Mouse (Mus musculus): Measurements from ENCODE around the gene Zfp715. TPM values are rescaled to one million over a fixed set of nuclear protein-coding genes. Genes with fewer than 3 reads are reported as not detected.

Gene Zfp715
- polyA plus RNA-seq, 1 experiment from 2014 or later: 22.3 TPM

- Histone ChIP-seq H3K9me3 (replicated peaks; ENCODE audit: control insufficient read depth, low read length) (no peaks in the 10 kb centered on the region), H3K27ac (ENCODE audit: low read depth, low read length) (no peak overlapping the region), H3K4me1 (ENCODE audit: control insufficient read depth, insufficient read depth, low read length) (no peaks in the 10 kb centered on the region), H3K4me3 (ENCODE audit: low read depth, low read length) (no peak overlapping the region), H3K36me3 (ENCODE audit: control insufficient read depth, insufficient read depth, low read length) (no peaks in the 10 kb centered on the region), H3K4me2 (ENCODE audit: low read length) (no peak overlapping the region), H3K9ac (ENCODE audit: low read length) (no peak overlapping the region), H3K27me3 (replicated peaks; ENCODE audit: control insufficient read depth, insufficient read depth, low read length) (no peaks in the 10 kb centered on the region)
- ATAC-seq (no peak), DNase-seq (ENCODE audit: low spot score) (no peak)
- 52% methylated on average over 10 of the region's 10 CpGs for WGBS
Observed at GRCm38 (mm10) chr7:43326223-43326780, 13.2 kb upstream of the Zfp715 start.

- Histone ChIP-seq H3K4me2 (ENCODE audit: low read length) (peak overlapping the region; percentile 77), H3K4me3 (ENCODE audit: low read depth, low read length) (peak overlapping the region; percentile 74), H3K4me1 (ENCODE audit: control insufficient read depth, insufficient read depth, low read length) (peaks cover 9% of the 10 kb centered on the region; the same call in 1 of the 2 replicates), H3K36me3 (ENCODE audit: control insufficient read depth, insufficient read depth, low read length) (peaks cover 27% of the 10 kb centered on the region), H3K9me3 (replicated peaks; ENCODE audit: control insufficient read depth, low read length) (no peaks in the 10 kb centered on the region), H3K9ac (ENCODE audit: low read length) (peak overlapping the region; percentile 82), H3K27me3 (replicated peaks; ENCODE audit: control insufficient read depth, insufficient read depth, low read length) (no peaks in the 10 kb centered on the region), H3K27ac (ENCODE audit: low read depth, low read length) (peak overlapping the region; percentile 77)
- DNase-seq (ENCODE audit: low spot score) (peak; percentile 11), ATAC-seq (peak; percentile 65)
- under 1% methylated on average over 32 of the region's 32 CpGs for WGBS
Observed at GRCm38 (mm10) chr7:43312386-43313012, 595 bp downstream of the Zfp715 start.

GRCm38 (mm10) chr7:43311632-43312031 lies 1.5 kb downstream of the Zfp715 start:
- H3K27me3 ChIP-seq (replicated peaks; ENCODE audit: control insufficient read depth, insufficient read depth, low read length): no peaks in the 10 kb centered on the region
- H3K9me3 ChIP-seq (replicated peaks; ENCODE audit: control insufficient read depth, low read length): no peaks in the 10 kb centered on the region
- WGBS: 82% methylated on average over 6 of the region's 6 CpGs
- H3K4me2 ChIP-seq (ENCODE audit: low read length): no peak overlapping the region
- ATAC-seq (no peak), DNase-seq (ENCODE audit: low spot score) (no peak)
- peaks cover 9% of the 10 kb centered on the region; the same call in 1 of the 2 replicates for H3K4me1 ChIP-seq (ENCODE audit: control insufficient read depth, insufficient read depth, low read length)
- 0 out of 2 replicates have a peak overlapping the region, but pooled peaks have one; percentile 74 for H3K4me3 ChIP-seq (ENCODE audit: low read depth, low read length)
- H3K27ac ChIP-seq (ENCODE audit: low read depth, low read length): no peak overlapping the region
- 0 out of 2 replicates have a peak overlapping the region, but pooled peaks have one; percentile 82 for H3K9ac ChIP-seq (ENCODE audit: low read length)
- peaks cover 27% of the 10 kb centered on the region for H3K36me3 ChIP-seq (ENCODE audit: control insufficient read depth, insufficient read depth, low read length)

GRCm38 (mm10) chr7:43309069-43309468 lies 4.0 kb downstream of the Zfp715 start:
- 90% methylated on average over 2 of the region's 2 CpGs for WGBS
- Histone ChIP-seq H3K4me3 (ENCODE audit: low read depth, low read length) (no peak overlapping the region), H3K4me2 (ENCODE audit: low read length) (no peak overlapping the region), H3K27me3 (replicated peaks; ENCODE audit: control insufficient read depth, insufficient read depth, low read length) (no peaks in the 10 kb centered on the region), H3K4me1 (ENCODE audit: control insufficient read depth, insufficient read depth, low read length) (peaks cover 9% of the 10 kb centered on the region; the same call in 1 of the 2 replicates), H3K36me3 (ENCODE audit: control insufficient read depth, insufficient read depth, low read length) (peaks cover 40% of the 10 kb centered on the region), H3K27ac (ENCODE audit: low read depth, low read length) (no peak overlapping the region), H3K9me3 (replicated peaks; ENCODE audit: control insufficient read depth, low read length) (no peaks in the 10 kb centered on the region), H3K9ac (ENCODE audit: low read length) (no peak overlapping the region)
- ATAC-seq (no peak), DNase-seq (ENCODE audit: low spot score) (no peak)

GRCm38 (mm10) chr7:43305235-43305634 lies 7.9 kb downstream of the Zfp715 start:
- Histone ChIP-seq H3K27me3 (replicated peaks; ENCODE audit: control insufficient read depth, insufficient read depth, low read length) (no peaks in the 10 kb centered on the region), H3K4me2 (ENCODE audit: low read length) (no peak overlapping the region), H3K4me1 (ENCODE audit: control insufficient read depth, insufficient read depth, low read length) (no peaks in the 10 kb centered on the region), H3K9me3 (replicated peaks; ENCODE audit: control insufficient read depth, low read length) (no peaks in the 10 kb centered on the region), H3K36me3 (ENCODE audit: control insufficient read depth, insufficient read depth, low read length) (peaks cover 53% of the 10 kb centered on the region), H3K4me3 (ENCODE audit: low read depth, low read length) (no peak overlapping the region), H3K27ac (ENCODE audit: low read depth, low read length) (no peak overlapping the region), H3K9ac (ENCODE audit: low read length) (no peak overlapping the region)
- ATAC-seq (no peak), DNase-seq (ENCODE audit: low spot score) (no peak)
- WGBS: 96% methylated on average over 3 of the region's 3 CpGs

GRCm38 (mm10) chr7:43291524-43291923 lies 21.6 kb downstream of the Zfp715 start:
- Histone ChIP-seq H3K36me3 (ENCODE audit: control insufficient read depth, insufficient read depth, low read length) (no peaks in the 10 kb centered on the region), H3K4me1 (ENCODE audit: control insufficient read depth, insufficient read depth, low read length) (no peaks in the 10 kb centered on the region), H3K27ac (ENCODE audit: low read depth, low read length) (no peak overlapping the region), H3K9ac (ENCODE audit: low read length) (no peak overlapping the region), H3K4me3 (ENCODE audit: low read depth, low read length) (no peak overlapping the region), H3K27me3 (replicated peaks; ENCODE audit: control insufficient read depth, insufficient read depth, low read length) (no peaks in the 10 kb centered on the region), H3K4me2 (ENCODE audit: low read length) (no peak overlapping the region), H3K9me3 (replicated peaks; ENCODE audit: control insufficient read depth, low read length) (no peaks in the 10 kb centered on the region)
- DNase-seq (ENCODE audit: low spot score): no peak
- no peak for ATAC-seq
- WGBS: 86% methylated on average over 3 of the region's 3 CpGs

- Histone ChIP-seq H3K9ac (ENCODE audit: low read length) (peak overlapping the region; percentile 45; the same call in 1 of the 2 replicates), H3K27ac (ENCODE audit: low read depth, low read length) (no peak overlapping the region), H3K27me3 (replicated peaks; ENCODE audit: control insufficient read depth, insufficient read depth, low read length) (no peaks in the 10 kb centered on the region), H3K4me1 (ENCODE audit: control insufficient read depth, insufficient read depth, low read length) (no peaks in the 10 kb centered on the region), H3K4me3 (ENCODE audit: low read depth, low read length) (peak overlapping the region; percentile 25), H3K4me2 (ENCODE audit: low read length) (peak overlapping the region; percentile 37), H3K9me3 (replicated peaks; ENCODE audit: control insufficient read depth, low read length) (no peaks in the 10 kb centered on the region), H3K36me3 (ENCODE audit: control insufficient read depth, insufficient read depth, low read length) (no peaks in the 10 kb centered on the region)
- DNase-seq (ENCODE audit: low spot score): peak; percentile 62
- ATAC-seq: peak; percentile 87
- 11% methylated on average over 18 of the region's 18 CpGs for WGBS
Observed at GRCm38 (mm10) chr7:43282859-43283595, 30.1 kb downstream of the Zfp715 start.

- Histone ChIP-seq H3K4me2 (ENCODE audit: low read length) (no peak overlapping the region), H3K9ac (ENCODE audit: low read length) (no peak overlapping the region), H3K36me3 (ENCODE audit: control insufficient read depth, insufficient read depth, low read length) (no peaks in the 10 kb centered on the region), H3K4me1 (ENCODE audit: control insufficient read depth, insufficient read depth, low read length) (no peaks in the 10 kb centered on the region), H3K27me3 (replicated peaks; ENCODE audit: control insufficient read depth, insufficient read depth, low read length) (no peaks in the 10 kb centered on the region), H3K27ac (ENCODE audit: low read depth, low read length) (no peak overlapping the region), H3K9me3 (replicated peaks; ENCODE audit: control insufficient read depth, low read length) (no peaks in the 10 kb centered on the region), H3K4me3 (ENCODE audit: low read depth, low read length) (no peak overlapping the region)
- ATAC-seq: no peak
- 88% methylated on average over 3 of the region's 3 CpGs for WGBS
- DNase-seq (ENCODE audit: low spot score): no peak
Observed at GRCm38 (mm10) chr7:43282459-43282858, 30.6 kb downstream of the Zfp715 start.

- no peaks in the 10 kb centered on the region for H3K27me3 ChIP-seq (replicated peaks; ENCODE audit: control insufficient read depth, insufficient read depth, low read length)
- no peak overlapping the region for H3K27ac ChIP-seq (ENCODE audit: low read depth, low read length)
- WGBS: 69% methylated on average over 5 of the region's 5 CpGs
- peaks cover 5% of the 10 kb centered on the region; the same call in 1 of the 2 replicates for H3K9me3 ChIP-seq (replicated peaks; ENCODE audit: control insufficient read depth, low read length)
- DNase-seq (ENCODE audit: low spot score) (no peak), ATAC-seq (no peak)
- no peak overlapping the region for H3K4me2 ChIP-seq (ENCODE audit: low read length)
- H3K4me1 ChIP-seq (ENCODE audit: control insufficient read depth, insufficient read depth, low read length): no peaks in the 10 kb centered on the region
- H3K9ac ChIP-seq (ENCODE audit: low read length): no peak overlapping the region
- no peaks in the 10 kb centered on the region for H3K36me3 ChIP-seq (ENCODE audit: control insufficient read depth, insufficient read depth, low read length)
- no peak overlapping the region for H3K4me3 ChIP-seq (ENCODE audit: low read depth, low read length)
Observed at GRCm38 (mm10) chr7:43277401-43277800, 35.7 kb downstream of the Zfp715 start.
